Mouse (Mus musculus): ENCODE results near the gene 4921501E09Rik.
"Not testable (repeated sequence)": the region's sequence is repeated elsewhere in the genome, so short reads cannot be mapped to it uniquely, and the experiment has no call there.

The 4921501E09Rik gene

DNA sequence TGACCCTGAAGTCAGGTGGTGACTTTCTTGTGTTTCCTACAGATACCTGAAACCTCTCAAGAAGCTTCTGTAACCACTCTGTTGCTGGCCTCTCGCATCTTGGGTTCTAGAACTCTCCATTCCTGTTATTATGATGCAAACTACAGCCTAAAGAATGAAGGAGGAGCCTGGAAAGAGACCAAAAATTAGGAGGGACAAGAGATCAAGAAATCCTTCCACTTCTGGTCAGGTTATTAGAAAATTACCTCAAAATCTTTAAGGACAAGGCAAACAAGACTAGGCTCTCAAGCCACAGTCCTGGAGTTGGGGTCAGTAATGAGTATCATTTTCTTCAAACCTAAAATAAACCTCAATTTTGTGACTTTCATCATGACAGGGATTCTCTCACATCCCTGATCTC lies at the start of gene 4921501E09Rik:
Gene 4921501E09Rik (minus strand): TSS at position 101 of the 400 bp plus-strand sequence.
- in situ Hi-C loops (cut with MboI, MseI) = no loop called here

DNA sequence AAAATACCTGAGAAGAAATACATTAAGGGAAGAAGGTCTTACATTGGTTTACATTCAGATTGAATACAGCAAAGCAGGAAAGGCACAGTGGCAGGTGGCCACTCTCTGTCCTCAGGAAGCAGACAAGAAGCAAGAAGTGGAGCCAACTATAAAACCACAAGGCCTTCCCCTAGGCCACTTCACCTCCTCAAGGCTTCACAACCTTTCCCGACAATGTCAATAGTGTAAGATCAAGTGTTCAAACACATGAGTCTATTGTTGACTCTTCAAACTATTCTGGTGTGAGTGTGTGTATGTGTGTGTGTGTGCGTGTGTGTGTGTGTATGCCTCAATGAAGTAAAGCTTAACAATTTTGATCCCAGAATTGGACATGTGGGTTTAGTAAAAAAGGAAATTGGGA lies 29.5 kb upstream of the 4921501E09Rik start:
- in situ Hi-C loops (cut with MboI, MseI) = no loop called here

DNA sequence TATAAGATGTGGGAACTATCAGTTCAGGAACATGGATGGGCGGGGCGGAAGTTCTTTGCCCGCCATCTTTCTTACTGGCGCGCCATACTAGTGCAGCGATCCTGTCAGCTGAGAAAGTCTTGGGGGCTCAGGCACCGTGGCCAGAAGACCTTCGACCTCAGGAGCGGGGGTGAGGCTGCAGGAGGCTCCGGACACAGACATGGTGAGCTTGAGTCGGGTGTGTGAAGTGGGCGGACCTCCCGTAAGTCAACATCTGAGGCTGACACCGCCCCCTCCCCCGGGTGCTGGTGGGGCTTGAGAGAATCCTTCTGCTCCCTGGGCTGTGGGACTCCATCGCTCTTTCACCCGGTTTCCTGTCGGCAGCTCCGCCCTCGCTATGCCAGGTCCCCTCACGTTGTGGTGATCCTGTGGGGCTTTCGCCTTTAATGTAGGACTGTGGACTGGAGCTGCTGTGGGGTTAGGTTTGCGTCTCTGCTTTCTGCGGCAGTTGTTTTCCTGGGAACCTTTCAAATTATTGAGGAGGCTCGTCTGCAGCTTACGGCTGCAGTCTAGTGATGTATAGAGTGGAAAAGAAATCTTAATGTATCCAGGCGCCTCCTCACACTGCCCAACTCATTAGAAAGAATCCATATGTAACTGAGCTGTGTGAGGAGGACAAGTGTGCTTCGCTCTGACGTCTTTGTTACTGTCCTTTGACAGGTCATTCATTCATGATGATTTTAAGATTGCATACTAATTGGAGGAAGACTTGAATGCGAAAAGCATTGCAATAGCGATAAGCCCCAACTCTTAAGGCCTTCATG lies 24.7 kb upstream of the 4921501E09Rik start:
- in situ Hi-C loops (cut with MboI, MseI) = loop anchor here in 1 of 2 experiments (5.0 kb wide), 1 partner anchor 95 kb away; no protein-coding TSS in a partner anchor

DNA sequence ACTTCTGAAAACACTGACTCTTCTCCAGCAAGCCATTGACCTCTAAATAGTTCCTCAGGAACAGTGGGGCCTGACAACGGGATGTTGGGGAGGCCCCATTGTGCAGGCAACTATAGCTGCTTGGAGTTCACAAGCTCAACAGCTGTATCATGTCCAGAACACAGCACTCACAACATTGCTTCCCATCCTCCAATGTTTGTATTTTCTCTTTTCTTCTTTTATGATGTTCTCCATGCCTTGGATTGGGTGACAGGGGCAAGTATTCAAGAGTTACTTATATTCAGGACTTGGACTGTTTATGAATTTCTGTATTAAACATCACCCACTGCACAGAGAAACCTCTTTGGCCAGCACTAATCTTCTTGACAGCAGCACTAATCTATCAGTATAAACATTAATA lies 23.8 kb upstream of the 4921501E09Rik start:
- in situ Hi-C loops (cut with MboI, MseI) = loop anchor here in 1 of 2 experiments (5.0 kb wide), 1 partner anchor 94 kb away; no protein-coding TSS in a partner anchor

DNA sequence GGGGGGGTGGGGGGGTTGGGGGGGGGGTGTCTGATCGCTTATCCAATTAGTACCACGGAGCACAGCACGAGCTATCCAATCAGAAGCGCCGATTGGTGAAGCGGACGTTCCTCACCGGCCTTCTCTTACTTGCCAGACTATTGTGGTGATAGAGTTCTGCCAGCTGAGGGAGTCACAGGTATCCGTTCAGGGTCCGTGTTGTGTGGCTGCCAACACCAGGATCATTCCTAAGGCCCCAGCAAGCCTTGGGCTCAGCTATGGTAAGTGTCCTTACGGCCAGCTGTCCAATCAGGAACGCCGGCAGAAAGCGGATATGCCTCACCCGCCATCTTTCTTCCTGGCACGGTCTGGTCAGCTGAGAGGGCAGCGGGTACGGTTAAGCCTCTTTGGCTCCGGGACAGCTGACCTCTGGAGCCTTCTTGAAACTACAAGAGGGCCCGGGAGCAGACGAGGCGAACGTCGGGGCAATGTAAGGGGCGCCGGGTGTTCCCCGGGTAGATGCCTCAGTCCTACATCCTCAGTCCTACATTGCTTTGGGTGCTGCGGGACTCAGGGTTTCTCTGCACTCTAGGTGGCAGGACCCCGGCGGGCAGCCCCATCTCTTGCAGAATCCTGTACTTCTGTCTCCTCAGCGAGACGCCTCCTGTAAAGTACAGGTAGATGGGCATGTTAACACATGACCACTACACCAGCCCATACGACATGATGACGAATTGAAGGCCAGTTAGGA lies 21.5 kb upstream of the 4921501E09Rik start, which contains the start of gene Zfp563:
Gene Zfp563 (plus strand): TSS at position 91 of the 730 bp plus-strand sequence.
- in situ Hi-C loops (cut with MboI, MseI) = no loop called here

DNA sequence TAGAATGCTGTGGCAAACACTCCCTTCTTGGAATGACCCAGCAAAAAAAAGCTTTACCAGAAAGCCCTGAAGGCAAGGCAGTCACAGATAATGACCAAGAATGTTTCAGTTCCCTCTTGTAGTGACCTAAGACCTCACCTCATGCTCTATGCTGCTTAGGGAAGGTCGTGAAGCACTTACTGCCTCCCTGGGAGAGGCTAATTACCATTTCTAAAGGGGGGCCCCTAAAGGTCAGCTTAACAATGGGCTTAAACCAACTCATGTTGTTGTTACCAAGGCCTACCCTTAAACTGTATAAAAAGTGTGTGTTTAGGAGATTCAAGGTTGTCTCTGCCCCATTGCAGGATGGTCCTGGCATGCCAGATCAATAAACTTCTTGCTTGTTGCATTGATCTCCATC lies 4.9 kb downstream of the 4921501E09Rik start:
- in situ Hi-C loops (cut with MboI, MseI) = no loop called here

DNA sequence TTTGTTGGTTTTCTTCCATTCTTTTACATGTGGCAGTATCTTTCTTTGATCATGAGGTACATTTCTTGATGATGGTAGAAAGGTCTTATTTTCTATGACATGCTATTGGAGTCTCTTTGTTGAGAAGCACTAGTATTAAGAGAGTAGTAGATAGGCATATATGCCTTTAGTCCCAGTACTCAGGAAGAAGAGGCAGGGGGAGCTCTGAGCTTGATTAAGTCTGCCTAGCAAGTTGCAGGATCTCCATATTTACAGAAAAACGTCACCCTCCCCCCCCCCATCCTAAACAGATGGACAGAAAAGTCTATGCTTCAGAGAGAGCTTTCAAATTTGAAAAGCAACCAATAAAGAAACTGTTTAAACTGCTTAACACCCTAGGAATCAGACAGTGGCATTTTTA lies 9.1 kb downstream of the 4921501E09Rik start:
- in situ Hi-C loops (cut with MboI, MseI) = no loop called here

DNA sequence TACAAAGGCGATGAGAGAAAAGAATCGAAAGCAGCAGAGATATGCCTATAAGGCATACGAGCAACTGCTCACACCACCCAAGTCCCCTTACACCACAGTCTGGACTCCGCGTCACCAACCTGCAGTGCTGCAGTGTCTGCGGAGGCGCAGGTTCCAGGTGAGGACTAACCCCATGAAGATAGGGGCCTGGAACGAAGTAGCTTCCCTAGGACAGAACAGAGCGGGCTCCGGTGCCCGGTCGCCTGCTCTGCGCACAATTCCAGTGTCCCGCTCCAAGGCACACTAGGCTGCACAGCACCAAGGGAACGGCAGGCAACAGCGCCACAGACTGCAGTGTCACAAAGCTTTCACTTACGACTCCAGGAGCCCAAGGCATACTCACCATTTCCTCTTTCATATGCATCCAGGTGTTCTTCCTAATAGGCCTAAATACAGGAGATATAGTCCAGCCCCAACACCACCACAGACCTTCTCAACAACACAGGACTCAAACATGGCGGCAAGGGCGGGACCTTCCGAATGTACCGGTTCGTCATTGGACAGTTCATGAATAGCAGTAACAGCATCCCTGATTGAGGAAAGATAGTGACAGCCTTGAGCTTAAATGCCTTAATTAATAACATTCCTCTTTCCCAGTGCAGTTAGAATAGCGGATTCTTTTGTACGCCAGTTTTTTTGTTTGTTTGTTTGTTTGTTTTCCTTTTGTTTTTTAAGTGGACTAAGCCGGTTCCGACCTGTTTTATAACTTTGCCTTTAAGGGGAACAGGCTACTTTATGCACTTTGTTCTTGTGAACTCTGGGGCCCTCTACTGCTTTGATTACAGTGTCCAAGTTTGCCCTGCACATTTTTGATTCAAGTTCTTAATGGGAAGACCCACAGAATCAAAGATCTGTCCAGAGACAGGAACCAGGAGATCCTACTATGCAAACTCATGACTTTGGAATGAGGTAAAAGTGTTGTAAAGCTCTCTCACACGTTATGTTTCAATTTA lies 34.7 kb downstream of the 4921501E09Rik start, which contains the start of gene Zfp763:
Gene Zfp763 (minus strand): TSS at position 503 of the 992 bp plus-strand sequence.
- in situ Hi-C loops (cut with MboI, MseI) = no loop called here

DNA sequence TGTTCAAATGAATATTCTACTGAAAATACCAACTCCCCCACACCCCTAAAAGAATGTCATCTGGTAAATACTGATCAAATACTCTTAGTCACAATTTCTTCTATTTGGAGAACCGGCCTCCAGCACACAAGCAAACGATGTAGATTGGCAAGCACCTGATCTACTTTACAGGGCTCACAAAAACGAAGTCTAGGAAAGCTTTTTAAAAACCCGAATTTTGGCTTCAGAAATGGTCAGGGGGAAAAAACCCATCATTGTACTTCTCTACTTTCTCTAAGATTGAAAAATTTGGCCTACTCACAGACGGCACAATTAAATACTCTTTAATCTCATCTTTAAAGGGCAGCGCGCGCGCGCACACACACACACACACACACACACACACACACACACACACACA lies 35.5 kb downstream of the 4921501E09Rik start:
- in situ Hi-C loops (cut with MboI, MseI) = no loop called here

DNA sequence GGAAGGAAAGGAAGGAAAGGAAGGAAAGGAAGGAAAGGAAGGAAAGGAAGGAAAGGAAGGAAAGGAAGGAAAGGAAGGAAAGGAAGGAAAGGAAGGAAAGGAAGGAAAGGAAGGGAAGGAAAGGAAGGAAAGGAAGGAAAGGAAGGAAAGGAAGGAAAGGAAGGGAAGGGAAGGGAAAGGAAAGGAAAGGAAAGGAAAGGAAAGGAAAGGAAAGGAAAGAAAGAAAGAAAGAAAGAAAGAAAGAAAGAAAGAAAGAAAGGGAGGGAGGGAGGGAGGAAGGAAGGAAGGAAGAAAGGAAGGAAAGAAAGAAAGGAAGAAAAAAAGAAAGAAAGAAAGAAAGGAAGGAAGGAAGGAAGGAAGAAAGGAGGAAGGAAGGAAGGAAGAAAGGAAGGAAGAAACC lies 47.4 kb downstream of the 4921501E09Rik start:
- in situ Hi-C loops (cut with MboI, MseI) = not testable (repeated sequence)

All from T-helper 17 cell (primary cell).